Mouse (Mus musculus) layer of hippocampus, adult 2 months (tissue): ENCODE data around the gene Gpd1. TPM values are rescaled to one million over a fixed set of nuclear protein-coding genes. Genes with fewer than 3 reads are reported as not detected.

Source experiments
- DNase-seq, 2 experiments: peaks; one replicate each; pipeline ENCODE4 v3.0.0; 2022; ENCODE audit warnings: low spot score in 2 of 2
- H3K27ac ChIP-seq: fragments of 200-600 bp; 2 replicates; pipeline ENCODE4 v1.8.1; 2022
- H3K4me3 ChIP-seq: fragments of 200-600 bp; 2 replicates; pipeline ENCODE4 v1.8.1; 2022; ENCODE audit warnings: mild to moderate bottlenecking
- CTCF ChIP-seq: fragments of 200-600 bp; conservative IDR thresholded peaks from 2 replicates; pipeline ENCODE4 v1.8.1; 2022; ENCODE audit warnings: antibody characterized with exemption, mild to moderate bottlenecking, moderate library complexity
- total RNA-seq, 2 experiments: library from RNA; stranded (reverse); gene quantifications; 2 replicates each; pipeline ENCODE4 v1.2.3; 2021

Gene Gpd1
- total RNA-seq, 2 experiments from 2014 or later: 142 to 148 TPM

DNA sequence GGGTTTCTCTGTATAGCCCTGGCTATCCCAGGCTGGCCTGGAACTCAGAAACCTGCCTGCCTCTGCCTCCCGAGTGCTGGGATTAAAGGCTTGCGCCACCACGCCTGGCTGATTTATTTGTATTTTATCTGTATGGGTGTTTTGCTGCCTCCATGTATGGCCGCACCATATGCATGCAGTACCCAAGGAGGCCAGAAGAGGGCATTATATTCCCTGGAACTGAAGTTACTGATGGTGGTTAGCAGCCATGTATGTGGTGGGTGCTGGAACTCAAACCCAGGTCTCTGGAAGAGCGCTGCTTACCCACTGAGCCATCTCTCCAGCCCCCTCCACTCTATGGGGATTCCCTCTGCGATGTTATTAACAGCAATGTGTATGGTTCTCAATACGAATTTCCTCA, 34.4 kb upstream of the Gpd1 start:
- H3K27ac ChIP-seq: no peak overlapping the region
- H3K4me3 ChIP-seq: no peak overlapping the region
- TF ChIP-seq CTCF: peak; percentile 67
- no peak for DNase-seq

DNA sequence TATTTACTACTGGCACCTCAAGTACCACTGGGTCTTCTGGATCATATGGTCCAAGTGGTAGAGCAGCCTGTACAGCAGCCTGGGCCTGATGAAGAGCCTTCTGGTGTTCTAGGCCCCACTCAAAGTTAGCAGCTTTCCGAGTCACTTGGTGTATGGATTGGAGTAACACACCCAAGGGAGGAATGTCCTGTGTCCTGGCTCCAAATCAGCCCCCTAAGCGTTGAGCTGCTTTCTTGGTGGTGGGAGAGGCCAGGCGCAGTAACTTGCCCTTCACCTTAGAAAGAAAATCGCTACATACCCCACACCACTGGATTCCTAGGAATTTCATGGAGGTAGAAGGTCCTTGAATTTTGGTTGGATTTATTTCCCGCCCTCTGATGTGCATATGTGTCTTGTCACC, 33.2 kb upstream of the Gpd1 start:
- no peak for TF ChIP-seq CTCF
- no peak for DNase-seq
- H3K4me3 ChIP-seq: no peak overlapping the region
- H3K27ac ChIP-seq: no peak overlapping the region

DNA sequence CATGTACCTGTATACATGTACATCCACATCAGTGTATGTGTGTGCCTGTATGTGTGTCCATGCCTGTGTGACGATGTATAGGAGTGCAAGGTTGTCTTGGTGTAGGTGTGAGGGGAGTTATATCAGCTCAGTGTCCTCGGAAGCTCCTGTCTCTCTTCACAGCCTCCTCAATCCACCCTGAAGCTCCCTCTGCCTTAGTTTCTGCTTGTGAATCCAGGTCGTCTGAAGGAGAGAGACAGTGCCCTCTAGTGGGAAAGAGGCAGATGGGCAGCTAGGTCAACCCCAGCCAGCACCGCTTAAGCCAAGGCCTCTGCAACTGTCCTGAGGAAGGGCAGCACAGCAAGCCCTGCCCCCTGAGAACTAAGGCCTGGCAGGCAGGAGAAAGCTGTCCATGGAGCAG, 28.6 kb upstream of the Gpd1 start:
- Histone ChIP-seq H3K4me3 (no peak overlapping the region), H3K27ac (no peak overlapping the region)
- peak; percentile 95 for TF ChIP-seq CTCF
- DNase-seq: peak; percentile 63 to 64

DNA sequence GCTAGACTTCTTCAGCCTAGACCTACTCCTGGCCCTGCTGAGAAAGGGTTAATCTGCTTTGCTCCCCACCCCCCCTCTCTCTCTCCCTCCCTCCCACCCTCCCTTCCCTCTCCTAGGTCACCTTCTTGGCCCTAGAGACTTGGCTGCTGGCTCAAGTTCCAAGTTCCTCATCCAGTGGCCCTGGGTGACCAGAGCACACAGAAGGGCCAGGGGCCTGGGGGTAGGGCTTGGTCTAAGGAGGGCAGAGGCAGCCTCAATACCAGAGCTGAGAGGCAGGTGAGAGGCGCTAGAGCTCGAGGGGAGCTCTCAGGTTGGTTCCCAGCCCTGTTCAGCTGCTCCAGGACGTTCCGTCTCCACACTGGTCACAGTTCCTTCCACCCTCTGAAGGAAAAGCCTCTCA, 26.4 kb upstream of the Gpd1 start:
- no peak for TF ChIP-seq CTCF
- no peak overlapping the region for H3K27ac ChIP-seq

DNA sequence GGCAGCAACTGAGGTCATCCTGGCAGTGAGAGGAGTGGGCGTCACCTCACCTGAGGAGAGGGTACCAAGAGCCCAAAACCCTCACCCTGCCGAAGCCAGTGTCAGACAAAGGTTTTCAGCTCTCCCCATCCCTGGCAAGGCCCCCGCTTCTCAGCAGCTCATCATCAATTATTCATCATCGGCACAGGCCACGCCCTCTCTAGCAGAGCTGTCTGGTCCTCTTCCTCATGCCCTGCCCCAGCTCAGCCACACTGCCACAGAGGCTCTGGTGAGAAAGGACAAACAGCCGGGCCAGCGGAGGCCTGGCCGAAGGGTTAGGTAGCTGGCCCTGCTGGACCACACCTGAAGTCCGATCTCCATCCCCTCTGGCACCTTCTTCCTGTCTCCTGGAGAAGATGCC, 25.3 kb upstream of the Gpd1 start:
- H3K4me3 ChIP-seq: no peak overlapping the region
- DNase-seq: no peak
- H3K27ac ChIP-seq: no peak overlapping the region
- no peak for TF ChIP-seq CTCF

More for the DNA sequence above, 26.4 kb upstream of the Gpd1 start:
- DNase-seq: no peak
- H3K4me3 ChIP-seq: no peak overlapping the region

DNA sequence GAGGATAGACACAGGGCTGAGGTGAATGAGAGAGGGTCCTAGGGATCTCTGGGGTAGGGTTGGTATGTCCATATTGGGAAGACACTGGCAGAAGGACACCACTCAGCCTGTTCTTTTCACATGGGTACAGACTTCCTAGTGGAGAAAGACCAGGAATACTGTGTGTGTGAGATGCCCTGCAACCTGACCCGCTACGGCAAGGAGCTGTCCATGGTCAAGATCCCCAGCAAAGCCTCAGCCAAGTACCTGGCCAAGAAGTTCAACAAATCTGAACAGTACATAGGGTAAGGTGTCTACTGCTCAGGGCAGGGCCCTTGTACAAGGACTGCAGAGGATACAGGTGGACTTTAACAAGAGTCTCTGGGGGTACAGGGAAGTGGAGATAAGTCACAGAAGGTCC, 20.0 kb upstream of the Gpd1 start:
- DNase-seq: no peak
- no peak overlapping the region for H3K27ac ChIP-seq
- no peak for TF ChIP-seq CTCF

DNA sequence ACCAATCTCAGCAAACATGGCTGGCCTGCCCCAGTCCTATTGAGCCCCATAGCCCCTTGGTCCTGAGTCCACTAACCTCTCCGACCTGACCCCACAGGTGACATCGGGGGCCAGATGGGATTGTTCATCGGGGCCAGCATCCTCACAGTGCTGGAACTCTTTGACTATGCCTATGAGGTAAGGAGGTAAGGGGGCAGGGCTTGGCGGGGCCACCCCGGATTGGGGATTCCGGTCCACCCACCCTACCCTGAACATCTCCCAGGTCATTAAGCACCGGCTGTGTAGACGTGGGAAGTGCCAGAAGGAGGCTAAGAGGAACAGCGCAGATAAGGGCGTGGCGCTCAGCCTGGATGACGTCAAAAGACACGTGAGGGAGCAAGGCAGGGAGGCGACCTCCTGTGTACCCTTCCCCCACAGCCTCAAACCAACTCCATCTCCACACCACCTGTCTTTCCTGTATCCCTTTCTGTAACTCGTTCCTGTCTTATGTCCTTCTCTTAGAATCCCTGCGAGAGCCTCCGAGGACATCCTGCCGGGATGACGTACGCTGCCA, 18.7 kb upstream of the Gpd1 start:
- Histone ChIP-seq H3K4me3 (no peak overlapping the region), H3K27ac (peak overlapping the region; percentile 47; the same call in 1 of the 2 replicates)
- TF ChIP-seq CTCF: no peak
- DNase-seq: peak in 1 of 2 experiments; percentile 29

More for the DNA sequence above, 20.0 kb upstream of the Gpd1 start:
- no peak overlapping the region for H3K4me3 ChIP-seq

DNA sequence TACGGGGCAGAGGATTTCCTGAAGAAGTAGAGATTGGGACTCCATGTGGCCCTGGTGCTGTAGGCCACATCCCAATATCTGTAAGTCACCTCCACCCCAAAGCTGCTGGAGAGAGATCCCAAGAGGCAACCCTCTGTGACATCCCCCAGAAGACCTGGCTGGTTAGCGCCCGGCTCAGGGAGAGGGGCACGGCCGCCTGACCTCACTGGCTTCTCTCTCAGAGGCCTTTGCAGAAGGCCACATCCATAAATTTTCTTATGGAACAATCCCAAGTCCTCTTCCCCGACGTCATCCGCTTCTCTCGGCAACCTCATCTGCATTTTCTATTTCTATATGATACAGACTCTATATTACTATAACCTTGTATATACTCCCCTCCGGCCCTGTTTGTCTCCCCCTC, 17.6 kb upstream of the Gpd1 start:
- DNase-seq: peak in 1 of 2 experiments; percentile 8
- TF ChIP-seq CTCF: no peak
- Histone ChIP-seq H3K27ac (no peak overlapping the region), H3K4me3 (no peak overlapping the region)

DNA sequence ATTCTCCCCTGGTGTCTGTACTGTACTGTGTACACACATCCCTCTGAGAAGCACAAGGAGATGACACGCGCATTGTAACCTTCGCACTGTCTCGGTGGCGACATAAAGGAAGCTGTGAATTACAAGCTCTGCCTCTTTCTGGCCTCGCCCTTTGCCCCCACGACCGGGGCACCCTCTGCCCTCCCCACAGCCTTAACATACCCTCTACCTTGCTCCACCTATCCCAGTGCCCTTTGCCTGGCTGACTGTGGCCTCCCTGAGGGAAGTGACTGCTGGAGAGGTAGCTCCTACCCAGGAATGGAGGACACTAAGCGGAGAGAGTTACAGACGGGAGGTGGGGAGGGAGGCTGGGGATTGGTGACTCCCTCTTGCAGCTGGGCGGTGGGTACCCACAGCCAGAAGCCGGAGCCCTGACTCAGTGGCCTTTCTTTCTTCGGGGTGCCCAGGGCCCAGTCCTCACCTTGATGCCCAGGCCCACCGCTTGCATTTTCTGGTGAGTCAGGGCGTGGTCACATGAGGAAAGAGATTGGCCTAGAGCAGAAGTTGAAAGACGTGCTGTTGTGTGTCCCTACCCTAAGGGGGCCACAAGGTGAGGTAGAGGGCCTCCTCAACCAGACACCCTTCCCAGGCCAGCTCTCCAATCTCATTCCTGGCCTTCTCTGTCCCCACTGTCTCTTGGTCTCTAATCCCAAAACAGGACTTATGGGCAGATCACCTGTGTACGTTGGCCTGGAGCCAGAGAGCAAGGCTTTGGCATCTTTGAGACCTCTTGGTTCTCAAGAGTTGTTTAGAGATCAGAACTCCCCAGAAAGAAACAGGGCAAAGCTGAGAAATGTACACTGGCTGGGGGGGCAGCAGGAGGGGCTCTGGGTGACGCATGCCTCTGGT, 16.9 kb upstream of the Gpd1 start:
- DNase-seq: peak in 1 of 2 experiments; percentile 8
- Histone ChIP-seq H3K4me3 (no peak overlapping the region), H3K27ac (no peak overlapping the region)
- TF ChIP-seq CTCF: no peak

DNA sequence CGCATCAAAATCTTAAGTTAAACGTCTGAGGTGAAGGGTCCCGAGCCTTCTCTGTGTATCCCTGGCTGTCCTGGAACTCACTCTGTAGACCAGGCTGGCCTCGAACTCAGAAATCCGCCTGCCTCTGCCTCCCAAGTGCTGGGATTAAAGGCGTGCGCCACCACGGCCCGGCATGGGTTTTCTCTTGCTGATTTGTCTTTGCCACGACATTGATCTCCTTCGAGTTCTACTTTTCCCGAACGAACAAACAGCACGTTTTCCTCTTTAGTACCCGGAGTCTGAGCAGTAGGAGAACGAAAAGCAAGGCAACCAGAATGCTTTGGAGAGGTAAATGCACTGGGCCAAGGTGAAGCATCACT, 15.7 kb upstream of the Gpd1 start:
- peak overlapping the region; percentile 89 for H3K4me3 ChIP-seq
- peak overlapping the region; percentile 99 for H3K27ac ChIP-seq
- DNase-seq: peak in 1 of 2 experiments; percentile 8

DNA sequence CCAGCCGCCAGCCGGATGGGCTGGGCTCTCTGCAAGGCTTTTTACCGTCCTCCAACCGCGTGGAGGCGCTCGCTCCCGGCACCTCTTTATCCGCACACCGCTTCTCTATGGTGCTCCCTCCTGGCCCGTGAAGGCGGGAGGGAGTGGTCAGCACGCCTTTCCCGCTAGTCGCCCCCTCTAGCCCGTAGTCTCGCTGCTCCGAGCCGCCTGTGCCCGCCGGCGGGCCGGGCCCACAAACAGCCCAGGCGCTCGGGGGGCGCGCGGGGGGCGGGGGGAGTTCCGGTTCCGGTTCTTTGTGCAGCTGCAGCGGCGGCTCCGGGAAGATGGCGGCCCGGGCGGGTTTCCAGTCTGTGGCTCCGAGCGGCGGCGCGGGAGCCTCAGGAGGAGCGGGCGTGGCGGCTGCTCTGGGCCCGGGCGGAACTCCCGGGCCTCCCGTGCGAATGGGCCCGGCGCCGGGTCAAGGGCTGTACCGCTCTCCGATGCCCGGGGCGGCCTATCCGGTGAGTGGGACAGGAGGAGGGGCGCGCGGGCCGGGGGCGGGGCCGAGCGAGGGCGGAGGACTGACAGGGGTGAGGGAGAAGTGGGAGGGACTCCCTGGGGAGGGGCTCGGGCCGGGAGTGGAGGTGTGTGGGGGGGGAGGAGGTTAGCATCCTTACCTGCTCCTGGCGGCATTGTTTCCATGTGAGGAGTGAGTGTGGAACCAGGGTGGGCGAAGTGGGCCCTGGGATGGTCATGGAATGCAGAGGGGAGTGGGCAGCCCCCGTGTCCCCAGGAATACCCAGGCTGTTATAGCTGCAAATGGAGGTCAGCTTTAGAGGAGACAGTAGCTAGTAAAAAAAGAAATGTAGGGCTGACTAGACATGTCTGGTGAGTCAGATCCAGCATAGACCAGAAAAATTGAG, 15.1 kb upstream of the Gpd1 start, which contains the start of gene Smarcd1:
Gene Smarcd1, plus strand, starts transcription at position 131 of the 902 bp plus-strand sequence.
- Histone ChIP-seq H3K4me3 (peak within 1 kb of the TSS; percentile 89), H3K27ac (peak within 1 kb of the TSS; percentile 99)
- TF ChIP-seq CTCF: peak; percentile 91
- DNase-seq: peak; percentile 96 to 98

DNA sequence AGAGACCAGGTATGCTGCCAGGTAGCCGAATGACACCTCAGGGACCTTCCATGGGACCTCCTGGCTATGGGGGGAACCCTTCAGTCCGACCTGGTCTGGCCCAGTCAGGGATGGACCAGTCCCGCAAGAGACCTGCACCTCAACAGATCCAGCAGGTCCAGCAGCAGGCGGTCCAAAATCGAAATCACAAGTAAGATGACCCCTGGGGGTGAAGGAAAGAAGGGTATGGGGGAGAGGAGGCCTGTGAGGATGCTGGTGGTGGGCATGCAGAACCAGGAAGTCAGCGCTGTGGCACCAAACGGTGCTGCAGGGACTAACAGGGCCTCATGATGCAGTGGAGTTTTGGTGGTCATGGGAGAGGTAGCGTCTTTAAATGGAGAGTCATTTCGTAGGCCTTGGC, 14.2 kb upstream of the Gpd1 start:
- peak overlapping the region; percentile 99 for H3K27ac ChIP-seq
- DNase-seq: peak in 1 of 2 experiments; percentile 14
- no peak for TF ChIP-seq CTCF
- peak overlapping the region; percentile 89 for H3K4me3 ChIP-seq

DNA sequence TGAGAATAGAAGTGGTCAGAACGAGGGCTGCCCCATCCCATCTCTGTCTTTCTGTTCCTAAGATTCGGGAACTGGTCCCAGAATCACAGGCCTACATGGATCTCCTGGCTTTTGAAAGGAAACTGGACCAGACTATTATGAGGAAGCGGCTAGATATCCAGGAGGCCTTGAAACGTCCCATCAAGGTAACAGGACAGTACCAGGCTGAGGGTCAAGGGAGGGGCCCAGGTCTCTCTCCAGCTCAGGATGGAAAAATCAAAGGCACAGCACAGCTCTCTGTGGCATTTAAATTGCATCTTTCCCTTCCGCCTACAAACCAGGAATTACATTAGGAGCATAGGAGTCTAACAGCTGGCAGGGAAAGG, 13.7 kb upstream of the Gpd1 start:
- Histone ChIP-seq H3K4me3 (peak overlapping the region; percentile 89), H3K27ac (peak overlapping the region; percentile 99)
- TF ChIP-seq CTCF: no peak
- peak in 1 of 2 experiments; percentile 9 for DNase-seq
